Mouse (Mus musculus): ENCODE measurements around the gene Cntn3. TPM values are rescaled to one million over a fixed set of nuclear protein-coding genes. Genes with fewer than 3 reads are reported as not detected.

The Cntn3 gene
- total RNA-seq, 4 experiments from 2014 or later: 0.23 to 1.4 (median 0.78) TPM

- DNase-seq: no peak
These were observed 94.4 kb downstream of the Cntn3 start for GRCm38 (mm10) chr6:102478320-102479080.

DNA sequence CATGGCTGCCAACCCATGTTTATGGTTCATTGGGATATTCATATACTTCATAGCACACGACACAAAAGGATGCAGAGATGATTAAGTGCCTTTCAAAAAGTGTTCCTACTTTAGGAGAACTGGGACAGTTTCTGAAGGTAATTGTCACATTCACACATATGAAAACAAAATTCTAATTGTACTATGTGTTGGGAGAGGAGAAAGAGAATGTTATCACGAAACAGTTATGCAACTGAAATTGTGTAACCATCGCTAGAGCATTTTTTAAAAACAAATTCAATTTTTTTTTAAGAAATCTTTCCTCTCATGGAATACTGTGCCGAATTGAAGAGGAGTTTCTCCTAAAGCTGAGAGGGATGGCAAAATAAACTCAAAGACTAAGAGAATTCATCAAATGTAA lies 134.5 kb downstream of the Cntn3 start:
- no peak for DNase-seq

- DNase-seq: no peak
These were observed 145.4 kb downstream of the Cntn3 start for GRCm38 (mm10) chr6:102427549-102427948.

GRCm38 (mm10) chr6:102421781-102422180 lies 151.1 kb downstream of the Cntn3 start:
- DNase-seq: no peak

- DNase-seq: no peak
These were observed 184.3 kb downstream of the Cntn3 start for GRCm38 (mm10) chr6:102388590-102388989.

- no peak for DNase-seq
These were observed 200.8 kb downstream of the Cntn3 start for GRCm38 (mm10) chr6:102372112-102372511.

- DNase-seq: no peak
These were observed 209.0 kb downstream of the Cntn3 start for GRCm38 (mm10) chr6:102363880-102364279.

GRCm38 (mm10) chr6:102363291-102363832 lies 209.5 kb downstream of the Cntn3 start:
- no peak for DNase-seq

GRCm38 (mm10) chr6:102332144-102332543 lies 240.8 kb downstream of the Cntn3 start:
- no peak for DNase-seq

GRCm38 (mm10) chr6:102326711-102327110 lies 246.2 kb downstream of the Cntn3 start:
- no peak for DNase-seq

GRCm38 (mm10) chr6:102322614-102323284 lies 250.2 kb downstream of the Cntn3 start:
- DNase-seq: no peak

DNA sequence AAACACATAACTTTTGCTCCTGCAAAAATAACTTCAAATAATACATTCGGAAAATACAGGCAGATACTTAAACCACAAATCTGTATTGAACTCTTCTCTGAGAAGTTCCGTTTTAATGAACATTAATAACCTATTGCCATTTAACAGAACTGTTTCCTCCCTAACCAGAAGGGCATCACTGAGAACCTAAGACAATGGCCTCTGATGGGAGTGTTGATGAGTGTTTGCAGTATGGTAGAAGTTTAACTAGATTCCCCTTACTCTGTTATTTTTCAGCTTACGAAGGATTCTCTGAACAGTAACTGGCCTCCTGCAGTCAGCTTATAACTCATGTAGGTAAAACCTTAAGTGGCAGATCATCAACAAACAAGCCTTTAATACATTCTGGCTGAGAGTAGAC lies 253.1 kb downstream of the Cntn3 start:
- DNase-seq: no peak

GRCm38 (mm10) chr6:102282889-102283288 lies 290.0 kb downstream of the Cntn3 start:
- no peak for DNase-seq

DNA sequence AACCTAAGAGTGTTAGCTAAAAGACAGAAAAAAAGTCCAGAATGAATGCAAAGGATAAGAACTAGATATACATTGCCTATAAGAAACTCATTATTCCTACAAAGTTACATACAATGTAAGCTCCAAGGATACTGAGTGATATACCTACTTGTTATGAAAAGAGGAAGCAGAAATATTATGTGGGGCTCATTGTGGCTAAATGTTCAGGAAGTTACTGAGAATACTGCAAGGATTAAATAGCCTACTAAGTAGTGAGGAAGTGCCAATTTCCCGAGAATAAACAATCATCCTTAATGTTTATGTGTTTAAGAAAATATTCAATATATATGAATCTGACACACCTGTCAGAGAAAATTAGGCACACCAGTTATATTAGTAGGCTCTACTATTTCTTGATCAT lies 341.9 kb downstream of the Cntn3 start:
- no peak for DNase-seq

DNA sequence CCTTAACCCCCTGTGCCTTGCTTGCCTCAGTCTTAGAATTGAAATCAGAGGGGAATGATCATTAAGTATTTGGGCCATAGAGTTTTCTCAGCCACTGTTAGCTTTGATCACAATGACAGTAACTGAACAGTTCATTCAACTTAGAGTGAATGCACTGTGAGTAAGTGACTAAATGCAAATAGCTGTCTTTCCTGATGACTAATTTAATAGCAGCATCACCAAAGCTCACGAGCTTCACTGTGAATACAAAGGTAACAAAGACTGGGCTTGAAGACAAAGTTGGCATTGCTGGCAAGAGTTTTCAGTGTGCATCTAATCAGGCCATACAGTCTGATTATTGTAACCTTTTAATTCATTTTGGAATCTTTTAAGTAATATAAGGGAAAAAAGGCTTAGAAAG lies 386.6 kb downstream of the Cntn3 start:
- DNase-seq: no peak

DNA sequence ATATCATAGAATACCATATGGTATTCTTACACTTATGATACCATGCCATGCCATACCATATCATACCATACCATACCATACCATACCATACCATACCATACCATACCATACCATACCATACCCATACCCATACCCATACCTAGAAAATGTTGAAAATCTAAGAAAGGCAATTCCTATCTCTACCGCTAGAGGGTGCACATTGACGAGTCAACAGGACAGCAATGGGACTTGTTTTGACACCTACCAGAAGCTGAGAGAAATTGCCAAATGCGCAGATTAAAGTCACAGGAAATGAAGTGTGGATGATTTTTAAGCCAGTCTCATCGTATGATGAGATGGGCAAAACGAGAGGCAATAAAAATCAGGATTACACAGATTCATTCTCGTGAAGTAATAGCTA lies 402.0 kb downstream of the Cntn3 start:
- DNase-seq: no peak

- DNase-seq: no peak
These were observed 411.7 kb downstream of the Cntn3 start for GRCm38 (mm10) chr6:102161186-102161585.

DNA sequence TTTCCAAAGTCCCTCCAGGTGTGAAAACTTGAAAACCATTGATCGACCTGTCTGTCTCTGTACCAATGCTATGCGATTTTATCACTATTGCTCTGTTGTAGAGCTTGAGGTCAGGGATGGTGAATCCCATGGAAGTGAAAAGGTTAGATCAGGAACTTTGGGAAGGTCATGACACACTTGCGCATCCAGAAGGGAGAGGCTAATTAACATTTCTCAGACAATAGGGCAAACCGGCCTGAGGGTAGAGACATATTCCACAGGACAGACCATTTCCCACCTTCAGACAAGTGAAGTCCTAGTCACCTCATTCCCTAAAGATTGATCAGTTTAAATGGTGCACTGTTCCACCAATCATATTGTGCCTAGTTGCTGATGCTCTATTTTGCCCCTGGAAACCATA lies 451.2 kb downstream of the Cntn3 start:
- no peak for DNase-seq

GRCm38 (mm10) chr6:102120003-102120402 lies 452.9 kb downstream of the Cntn3 start:
- no peak for DNase-seq

- no peak for DNase-seq
These were observed 459.3 kb downstream of the Cntn3 start for GRCm38 (mm10) chr6:102113629-102114028.
